Mouse (Mus musculus): Measurements from ENCODE around the gene Glod4. TPM values are rescaled to one million over a fixed set of nuclear protein-coding genes. Genes with fewer than 3 reads are reported as not detected.
A peak's percentile ranks its signal among the peaks of the same experiment; 100 is the strongest.

Gene Glod4
- polyA plus RNA-seq, 1 experiment from 2014 or later, result 123 TPM

DNA sequence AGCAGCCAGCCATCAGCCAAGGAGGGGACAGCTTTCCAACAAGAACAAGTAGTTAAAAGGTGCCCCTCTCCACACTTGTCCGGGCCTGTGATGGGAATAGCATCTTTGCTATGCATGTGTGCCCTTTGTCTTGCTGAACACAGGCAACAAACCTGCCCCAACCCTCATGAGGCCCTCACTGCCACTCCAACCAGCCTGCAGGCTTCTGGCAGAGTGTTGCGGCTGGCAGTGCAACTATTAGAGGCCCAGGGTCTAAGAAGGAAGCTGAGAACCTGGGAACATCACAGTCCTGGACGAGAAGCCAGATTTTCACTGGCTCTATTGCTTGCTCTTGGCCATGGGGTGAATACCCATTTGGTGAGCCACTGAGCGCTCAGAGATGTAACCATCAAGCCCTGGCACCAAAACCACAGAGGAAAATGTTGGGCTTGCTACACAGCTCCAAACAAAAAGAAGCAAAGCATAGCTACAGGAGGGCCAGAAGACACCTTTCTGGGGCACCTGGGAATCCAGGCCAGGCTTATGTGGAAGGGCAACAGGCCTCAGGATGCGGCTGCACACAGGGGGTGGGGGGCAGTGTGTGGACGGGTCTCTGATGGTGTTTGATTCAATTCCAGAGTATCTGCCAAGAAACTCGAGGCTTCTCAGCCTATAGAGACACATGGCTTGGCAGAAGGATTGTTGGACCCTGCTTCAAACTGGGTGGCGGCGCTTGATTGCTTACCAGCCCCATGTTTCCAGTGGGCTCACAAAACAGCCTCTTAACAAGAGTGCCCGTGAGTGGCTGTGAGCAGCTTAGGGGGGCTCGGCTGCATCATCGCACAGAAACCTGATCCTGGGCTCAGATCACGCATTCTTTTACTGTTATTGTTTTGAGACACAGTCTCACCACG, 35.7 kb upstream of the Glod4 start:
- H3K4me1 ChIP-seq, result peaks cover 7% of the 10 kb centered on the region
- H3K27ac ChIP-seq, result no peak overlapping the region
- H3K9ac ChIP-seq, result no peak overlapping the region
- no peaks in the 10 kb centered on the region for H3K36me3 ChIP-seq (replicated peaks)
- H3K4me2 ChIP-seq, result no peak overlapping the region
- ATAC-seq (replicated peaks), result no peak
- WGBS, result 50% methylated on average over 14 of the region's 14 CpGs
- H3K9me3 ChIP-seq, result no peaks in the 10 kb centered on the region
- H3K4me3 ChIP-seq, result no peak overlapping the region
- no peaks in the 10 kb centered on the region for H3K27me3 ChIP-seq (replicated peaks)

DNA sequence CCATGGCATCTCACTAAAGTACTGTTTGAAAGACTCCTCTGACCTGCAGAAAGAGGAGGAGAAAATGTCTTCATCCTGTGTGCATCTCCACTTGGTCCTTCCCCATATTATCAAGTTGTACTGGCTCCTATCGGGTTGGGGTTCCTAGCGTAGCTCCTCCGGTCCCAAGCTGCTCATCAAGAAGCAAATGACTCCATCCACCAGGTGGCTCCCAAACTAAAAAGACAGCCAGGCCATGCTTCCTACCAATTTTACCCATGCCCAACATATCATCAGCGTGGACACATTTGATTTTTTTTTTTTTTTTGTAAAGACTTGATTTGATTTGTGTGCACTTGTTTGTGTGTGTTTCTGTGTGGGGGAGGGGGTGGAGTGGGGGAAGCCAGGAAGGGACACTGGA, 28.9 kb upstream of the Glod4 start:
- no peak overlapping the region for H3K4me2 ChIP-seq
- no peak overlapping the region for H3K4me3 ChIP-seq
- H3K9ac ChIP-seq, result no peak overlapping the region
- H3K9me3 ChIP-seq, result no peaks in the 10 kb centered on the region
- no peaks in the 10 kb centered on the region for H3K36me3 ChIP-seq (replicated peaks)
- no peak overlapping the region for H3K27ac ChIP-seq
- 78% methylated on average over 4 of the region's 4 CpGs for WGBS
- H3K4me1 ChIP-seq, result peaks cover 12% of the 10 kb centered on the region
- H3K27me3 ChIP-seq (replicated peaks), result no peaks in the 10 kb centered on the region
- no peak for ATAC-seq (replicated peaks)

DNA sequence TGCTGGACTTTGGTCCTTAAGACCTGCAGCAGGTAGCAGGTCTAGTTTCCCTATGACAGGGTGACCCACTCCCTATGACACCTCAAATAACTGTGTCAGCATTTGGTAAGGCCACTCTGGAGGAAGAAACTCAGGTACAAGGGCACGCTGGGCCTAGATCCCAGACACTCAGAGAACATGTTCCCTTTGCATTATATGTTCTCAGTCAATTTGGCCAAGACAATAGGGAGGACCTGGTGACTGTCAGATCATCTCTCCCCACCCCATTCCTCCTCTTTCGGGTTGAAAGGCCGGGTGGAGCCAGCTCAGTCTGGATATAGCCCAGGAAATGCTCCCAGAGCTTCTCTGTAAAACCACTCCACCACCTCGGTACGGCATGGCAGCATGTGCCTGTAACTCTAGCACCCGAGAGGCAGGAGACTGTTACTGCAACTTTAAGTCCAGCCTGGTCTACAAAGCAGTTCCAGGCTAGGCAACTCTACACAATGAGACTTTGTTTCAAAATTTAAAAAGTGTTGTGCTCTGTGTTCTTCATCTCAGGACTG, 25.1 kb upstream of the Glod4 start:
- Histone ChIP-seq H3K4me1 (peaks cover 18% of the 10 kb centered on the region), H3K36me3 (replicated peaks) (no peaks in the 10 kb centered on the region), H3K9me3 (no peaks in the 10 kb centered on the region), H3K27ac (peak overlapping the region; percentile 72), H3K4me3 (no peak overlapping the region), H3K9ac (no peak overlapping the region), H3K4me2 (no peak overlapping the region), H3K27me3 (replicated peaks) (no peaks in the 10 kb centered on the region)
- 39% methylated on average over 6 of the region's 6 CpGs for WGBS
- ATAC-seq (replicated peaks), result no peak

DNA sequence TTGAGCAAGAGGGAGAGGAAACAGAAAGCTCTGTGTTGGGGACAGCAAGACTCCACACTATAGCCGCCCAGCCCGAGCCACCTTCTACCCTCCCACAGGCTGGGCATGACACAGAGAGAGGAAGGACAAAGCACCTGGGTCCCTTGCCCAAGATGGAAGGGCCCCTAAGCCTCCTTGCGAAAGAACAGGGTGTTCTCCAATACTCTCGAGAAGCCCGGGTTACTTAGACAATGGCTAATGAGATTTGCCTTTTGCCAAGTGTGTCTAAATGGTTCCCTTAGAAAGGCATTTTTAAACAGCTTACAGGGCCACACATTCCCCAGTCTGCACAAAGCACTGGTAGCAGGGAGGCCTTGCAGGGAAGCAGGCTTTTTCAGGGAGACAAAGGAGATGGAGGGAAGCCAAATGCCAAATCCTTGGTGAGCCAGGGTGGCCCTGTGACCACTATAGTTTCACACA, 24.5 kb upstream of the Glod4 start:
- 16% methylated on average over 5 of the region's 5 CpGs for WGBS
- peak; percentile 65 for ATAC-seq (replicated peaks)
- Histone ChIP-seq H3K4me3 (no peak overlapping the region), H3K27ac (peak overlapping the region; percentile 72), H3K4me1 (peaks cover 23% of the 10 kb centered on the region), H3K4me2 (no peak overlapping the region), H3K27me3 (replicated peaks) (no peaks in the 10 kb centered on the region), H3K9ac (no peak overlapping the region), H3K36me3 (replicated peaks) (no peaks in the 10 kb centered on the region), H3K9me3 (no peaks in the 10 kb centered on the region)

DNA sequence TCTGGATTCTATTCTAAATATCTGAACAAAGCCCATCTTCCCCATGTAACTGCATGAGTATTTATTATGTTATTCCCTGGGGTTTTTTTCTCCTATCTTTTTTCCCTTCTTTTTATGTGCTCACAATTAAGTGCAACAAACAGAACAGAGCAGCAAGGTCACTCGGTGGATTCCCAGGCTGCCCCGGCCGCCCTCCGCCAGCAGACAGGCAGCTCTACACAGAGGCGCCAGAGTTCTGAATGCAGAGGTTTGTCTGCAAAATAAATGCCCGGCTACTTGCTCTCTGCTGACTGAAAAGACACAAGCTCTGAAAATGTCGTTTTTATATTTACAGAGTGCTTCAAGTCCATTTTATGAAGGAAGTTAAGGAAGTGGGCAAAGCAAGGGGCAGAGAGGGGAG, 24.0 kb upstream of the Glod4 start:
- WGBS, result 18% methylated on average over 7 of the region's 7 CpGs
- no peak overlapping the region for H3K4me2 ChIP-seq
- no peak overlapping the region for H3K9ac ChIP-seq
- no peaks in the 10 kb centered on the region for H3K36me3 ChIP-seq (replicated peaks)
- no peaks in the 10 kb centered on the region for H3K9me3 ChIP-seq
- H3K27me3 ChIP-seq (replicated peaks), result no peaks in the 10 kb centered on the region
- no peak for ATAC-seq (replicated peaks)
- peak overlapping the region; percentile 72 for H3K27ac ChIP-seq
- no peak overlapping the region for H3K4me3 ChIP-seq
- peaks cover 28% of the 10 kb centered on the region for H3K4me1 ChIP-seq

DNA sequence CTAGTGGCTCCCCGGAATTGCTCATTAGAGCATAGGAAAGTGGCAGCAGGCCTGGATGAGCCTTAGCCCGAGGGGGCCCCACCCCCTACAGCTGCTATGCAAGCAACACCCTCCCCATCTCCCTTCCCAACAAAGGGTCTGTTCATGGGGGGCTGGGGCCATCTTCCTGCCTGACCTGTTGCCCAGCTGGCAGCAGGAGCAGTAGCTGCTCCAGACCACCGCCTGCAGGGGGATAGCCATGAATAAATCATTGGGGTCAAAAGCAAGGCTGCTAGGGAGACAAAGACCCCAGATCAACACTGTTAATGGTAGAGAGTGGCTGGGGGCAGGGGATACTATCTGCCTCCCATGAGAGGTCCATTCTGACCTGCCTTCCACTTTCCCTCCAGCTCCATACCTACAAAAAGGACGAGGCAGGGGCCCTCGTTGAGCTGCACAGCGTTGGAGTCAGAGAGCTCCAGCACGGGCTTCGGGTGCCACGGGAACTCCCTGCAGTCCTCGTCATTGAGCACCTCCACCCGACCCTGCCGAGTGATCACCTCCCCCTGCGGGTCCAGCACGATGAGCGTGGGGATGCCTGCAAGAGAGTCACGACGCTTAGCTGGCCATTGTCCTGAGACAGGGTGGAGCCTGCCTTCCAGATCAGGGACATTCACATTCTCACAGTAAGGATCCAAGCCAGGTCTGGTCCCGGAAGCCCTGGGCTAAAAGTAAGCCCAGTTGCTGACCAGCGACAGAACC, 19.3 kb upstream of the Glod4 start:
- Histone ChIP-seq H3K9me3 (no peaks in the 10 kb centered on the region), H3K4me3 (no peak overlapping the region), H3K9ac (no peak overlapping the region), H3K4me1 (peaks cover 41% of the 10 kb centered on the region), H3K4me2 (peak overlapping the region; percentile 29), H3K27me3 (replicated peaks) (no peaks in the 10 kb centered on the region), H3K36me3 (replicated peaks) (no peaks in the 10 kb centered on the region), H3K27ac (no peak overlapping the region)
- WGBS, result 7% methylated on average over 19 of the region's 19 CpGs
- ATAC-seq (replicated peaks), result peak; percentile 42

DNA sequence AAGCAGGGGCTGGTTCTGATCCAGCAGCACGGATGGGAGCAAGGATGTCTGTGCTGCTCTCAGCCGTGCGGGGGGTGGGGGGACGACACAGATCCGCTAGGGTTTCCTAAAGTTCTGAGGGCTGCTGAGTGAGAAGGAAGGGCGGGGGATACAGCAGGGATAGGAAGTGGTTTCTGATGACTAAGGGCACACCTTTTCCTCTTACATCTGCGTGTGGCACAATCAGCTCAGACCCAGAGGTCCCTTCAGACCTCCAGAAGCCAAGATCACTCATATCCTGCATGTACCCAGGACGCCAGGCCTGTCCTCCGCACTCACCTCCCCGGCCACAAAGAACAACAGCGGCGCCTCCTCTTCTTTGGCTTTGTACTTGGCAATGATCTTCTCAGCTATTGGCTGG, 17.7 kb upstream of the Glod4 start:
- Histone ChIP-seq H3K9me3 (no peaks in the 10 kb centered on the region), H3K27me3 (replicated peaks) (no peaks in the 10 kb centered on the region), H3K4me2 (peak overlapping the region; percentile 1; the same call in 1 of the 2 replicates), H3K27ac (0 out of 2 replicates have a peak overlapping the region, but pooled peaks have one; percentile 1), H3K4me3 (no peak overlapping the region), H3K9ac (no peak overlapping the region), H3K36me3 (replicated peaks) (no peaks in the 10 kb centered on the region), H3K4me1 (peaks cover 32% of the 10 kb centered on the region)
- WGBS, result 62% methylated on average over 12 of the region's 12 CpGs
- no peak for ATAC-seq (replicated peaks)

DNA sequence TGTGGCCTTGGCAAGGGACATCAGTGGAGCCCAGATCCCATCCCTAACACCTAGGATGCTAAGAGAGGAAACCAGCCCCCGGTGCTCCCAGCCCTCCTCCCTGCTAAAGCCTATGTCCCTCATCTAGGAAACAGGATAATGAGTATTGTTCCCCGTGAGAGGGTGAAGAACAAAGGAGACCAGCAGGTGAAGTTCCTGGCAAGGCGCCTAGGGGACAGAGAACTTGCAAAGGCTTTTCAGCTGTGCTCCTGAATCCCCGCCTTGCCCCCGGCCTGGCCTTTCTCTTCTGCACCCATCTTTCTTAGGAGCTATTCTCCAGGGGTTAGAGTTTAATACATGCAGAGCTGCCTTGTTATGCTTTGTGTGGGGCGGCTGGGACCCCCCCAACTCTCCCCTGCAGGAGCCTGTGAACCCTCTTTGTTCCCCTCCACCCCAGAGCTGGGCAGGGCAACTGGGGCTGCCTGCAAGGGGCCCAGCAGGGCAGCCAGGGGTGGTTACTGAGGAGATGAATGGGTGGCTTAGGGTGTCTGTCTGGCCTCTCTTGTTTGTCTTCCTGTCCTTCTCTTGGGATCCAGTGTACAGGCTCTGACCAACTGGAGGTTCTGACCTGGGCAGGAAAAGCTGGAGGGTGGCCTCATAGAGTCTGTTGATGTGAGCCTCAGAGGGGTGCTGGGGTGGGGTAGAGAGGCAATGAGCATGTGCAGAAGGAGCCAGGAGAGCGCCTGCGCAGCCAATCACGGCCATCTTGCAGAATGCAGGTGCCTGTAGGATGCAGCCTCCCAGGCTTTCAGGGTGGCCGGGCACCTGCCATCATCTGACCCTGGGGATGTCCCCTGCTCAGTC, 16.9 kb upstream of the Glod4 start:
- Histone ChIP-seq H3K4me3 (no peak overlapping the region), H3K27me3 (replicated peaks) (no peaks in the 10 kb centered on the region), H3K9me3 (no peaks in the 10 kb centered on the region), H3K4me1 (peaks cover 32% of the 10 kb centered on the region), H3K36me3 (replicated peaks) (no peaks in the 10 kb centered on the region), H3K27ac (peak overlapping the region; percentile 34; the same call in 1 of the 2 replicates), H3K9ac (no peak overlapping the region), H3K4me2 (peak overlapping the region; percentile 1; the same call in 1 of the 2 replicates)
- peak; percentile 46; the same call in 1 of the 2 replicates for ATAC-seq (replicated peaks)
- 31% methylated on average over 10 of the region's 10 CpGs for WGBS

DNA sequence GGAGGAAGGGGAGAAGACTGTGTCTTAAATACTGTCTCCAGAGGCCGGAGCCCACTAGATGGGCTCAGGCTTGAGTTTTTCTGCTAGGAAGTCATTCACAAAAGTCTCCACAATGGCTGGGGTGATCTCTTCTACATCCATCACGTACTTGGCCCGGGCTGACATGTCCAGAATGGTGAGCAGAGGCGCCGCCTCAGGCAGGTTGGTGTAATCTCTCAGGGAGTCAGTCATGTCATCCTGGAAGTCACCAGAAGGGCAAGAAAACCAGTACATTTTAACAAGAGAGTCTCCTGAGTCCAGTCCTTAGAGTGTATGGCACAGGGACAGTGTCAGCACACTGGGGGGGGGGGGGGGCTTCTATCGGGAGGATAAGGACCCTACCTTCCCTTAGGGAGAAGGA, 15.0 kb upstream of the Glod4 start:
- H3K9ac ChIP-seq, result no peak overlapping the region
- H3K27me3 ChIP-seq (replicated peaks), result no peaks in the 10 kb centered on the region
- H3K4me3 ChIP-seq, result no peak overlapping the region
- no peak overlapping the region for H3K27ac ChIP-seq
- 92% methylated on average over 6 of the region's 6 CpGs for WGBS
- H3K4me2 ChIP-seq, result no peak overlapping the region
- no peaks in the 10 kb centered on the region for H3K9me3 ChIP-seq
- H3K36me3 ChIP-seq (replicated peaks), result no peaks in the 10 kb centered on the region
- ATAC-seq (replicated peaks), result no peak
- peaks cover 31% of the 10 kb centered on the region for H3K4me1 ChIP-seq

DNA sequence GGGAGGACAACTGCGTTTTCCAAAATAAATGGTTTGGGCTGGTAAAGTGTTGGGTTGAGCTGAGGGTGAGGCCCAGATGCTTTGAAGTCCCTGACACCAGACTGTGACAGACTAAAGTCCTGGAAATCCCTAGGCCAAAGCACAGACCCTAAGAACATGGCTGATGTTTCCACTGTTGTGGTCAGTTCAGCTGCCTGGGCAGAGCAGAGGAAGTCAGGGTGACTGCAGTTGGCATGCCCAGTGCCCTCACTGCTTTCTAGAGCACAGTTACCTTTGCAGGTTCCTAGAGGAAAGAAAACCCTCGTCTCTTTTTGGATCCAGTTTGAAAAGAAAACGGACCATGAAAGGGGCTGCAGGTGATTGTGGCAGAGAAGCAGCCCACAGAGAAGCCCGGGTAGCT, 13.9 kb upstream of the Glod4 start:
- no peak overlapping the region for H3K4me2 ChIP-seq
- no peak overlapping the region for H3K27ac ChIP-seq
- H3K27me3 ChIP-seq (replicated peaks), result no peaks in the 10 kb centered on the region
- 79% methylated on average over 4 of the region's 4 CpGs for WGBS
- no peak overlapping the region for H3K9ac ChIP-seq
- no peak overlapping the region for H3K4me3 ChIP-seq
- H3K36me3 ChIP-seq (replicated peaks), result no peaks in the 10 kb centered on the region
- H3K9me3 ChIP-seq, result no peaks in the 10 kb centered on the region
- no peak for ATAC-seq (replicated peaks)
- peaks cover 20% of the 10 kb centered on the region for H3K4me1 ChIP-seq

DNA sequence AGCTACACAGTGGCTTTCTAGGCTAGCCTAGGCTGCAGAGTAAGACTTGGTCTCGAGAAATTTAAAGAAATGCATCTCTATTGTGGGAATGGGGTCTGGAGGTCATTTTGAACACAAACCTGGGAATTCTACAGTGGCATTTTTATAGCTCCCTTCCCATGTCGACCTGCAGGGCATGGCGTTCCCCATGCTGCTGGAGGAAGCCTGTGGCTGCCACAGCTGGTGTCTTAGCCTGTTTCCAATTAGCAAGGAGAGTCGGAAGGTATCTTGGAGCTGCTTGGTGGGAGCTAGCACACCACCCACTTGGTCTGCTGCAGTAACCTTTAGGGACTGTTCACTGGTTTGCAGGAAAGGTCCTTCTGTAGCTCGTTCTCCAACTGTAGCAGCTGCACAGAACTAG, 12.6 kb upstream of the Glod4 start:
- no peaks in the 10 kb centered on the region for H3K9me3 ChIP-seq
- 51% methylated on average over 5 of the region's 5 CpGs for WGBS
- no peak overlapping the region for H3K4me2 ChIP-seq
- no peak for ATAC-seq (replicated peaks)
- H3K9ac ChIP-seq, result no peak overlapping the region
- H3K4me3 ChIP-seq, result no peak overlapping the region
- H3K4me1 ChIP-seq, result peaks cover 14% of the 10 kb centered on the region
- H3K27me3 ChIP-seq (replicated peaks), result no peaks in the 10 kb centered on the region
- H3K27ac ChIP-seq, result no peak overlapping the region
- no peaks in the 10 kb centered on the region for H3K36me3 ChIP-seq (replicated peaks)
